Mouse (Mus musculus): ENCODE data around the gene Nucb1.
"Not testable (repeated sequence)": the region's sequence is repeated elsewhere in the genome, so short reads cannot be mapped to it uniquely, and the experiment has no call there.

DNA sequence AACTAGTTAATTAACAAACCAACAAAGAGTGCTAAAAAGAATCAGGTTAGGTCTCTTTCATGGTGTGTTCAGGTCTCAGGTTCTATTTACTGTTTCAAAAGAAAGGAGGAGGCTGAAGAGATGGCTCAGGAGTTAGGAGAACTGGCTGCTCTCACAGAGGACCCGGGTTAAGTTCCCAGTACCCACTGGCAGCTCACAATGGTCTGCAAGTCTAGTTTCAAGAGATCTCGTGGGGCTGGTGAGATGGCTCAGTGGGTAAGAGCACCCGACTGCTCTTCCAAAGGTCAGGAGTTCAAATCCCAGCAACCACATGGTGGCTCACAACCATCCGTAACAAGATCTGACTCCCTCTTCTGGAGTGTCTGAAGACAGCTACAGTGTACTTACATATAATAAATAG is 29.9 kb downstream of the Nucb1 start:
- TF ChIP-seq CTCF (IDR thresholded peaks at IDR 0.05; ENCODE audit: low read depth, low read length); GATA1 (IDR thresholded peaks at IDR 0.05; ENCODE audit: borderline replicate concordance, low read length); POLR2AphosphoS5 (IDR thresholded peaks at IDR 0.05; ENCODE audit: insufficient replicate concordance, low read depth, low read length); TAL1 (conservative IDR thresholded peaks at IDR 0.05; ENCODE audit: low read depth, low read length): not testable (repeated sequence)
